Mouse (Mus musculus) lung, postnatal 10 days (tissue): ENCODE measurements around the gene Prrc2c.
A peak's percentile ranks its signal among the peaks of the same experiment; 100 is the strongest.
"Not testable (repeated sequence)": the region's sequence is repeated elsewhere in the genome, so short reads cannot be mapped to it uniquely, and the experiment has no call there.

ENCODE experiments used
- DNase-seq: peaks from one replicate; pipeline ENCODE4 v3.0.0; 2021

Prrc2c gene

DNA sequence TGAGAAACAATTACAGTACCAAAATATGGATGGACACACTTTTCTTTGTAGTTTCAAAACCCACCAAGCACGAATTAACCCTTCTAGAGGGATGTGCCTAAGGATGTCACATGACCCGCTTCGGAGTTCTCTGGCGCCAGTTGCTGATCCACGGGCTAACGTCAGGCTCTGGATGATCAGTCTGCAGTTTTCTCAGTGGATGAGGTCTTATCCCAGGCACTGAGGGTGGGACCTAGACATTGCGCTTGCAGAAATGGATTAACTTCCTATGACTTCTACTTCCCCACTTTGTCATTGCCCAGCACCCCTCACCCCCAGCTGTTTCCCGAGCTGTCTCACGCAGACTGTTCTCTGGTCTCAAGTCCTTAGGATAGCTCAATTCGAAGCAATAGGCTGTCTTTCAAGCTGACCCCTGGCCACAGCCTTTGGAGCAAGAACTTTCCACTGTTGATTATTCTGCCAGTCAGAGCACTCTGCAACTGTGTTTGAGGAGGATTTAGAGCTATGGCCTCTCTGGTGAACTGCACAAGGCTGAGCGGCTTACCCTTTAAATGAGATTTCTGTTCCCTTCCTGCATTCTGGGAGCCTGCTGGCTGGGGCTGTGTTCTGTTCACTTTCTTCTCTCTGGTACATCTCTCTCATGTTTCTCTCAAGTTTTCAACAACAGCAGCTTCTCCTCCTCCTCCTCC is 74.7 kb downstream of the Prrc2c start:
- peak; percentile 13 for DNase-seq

DNA sequence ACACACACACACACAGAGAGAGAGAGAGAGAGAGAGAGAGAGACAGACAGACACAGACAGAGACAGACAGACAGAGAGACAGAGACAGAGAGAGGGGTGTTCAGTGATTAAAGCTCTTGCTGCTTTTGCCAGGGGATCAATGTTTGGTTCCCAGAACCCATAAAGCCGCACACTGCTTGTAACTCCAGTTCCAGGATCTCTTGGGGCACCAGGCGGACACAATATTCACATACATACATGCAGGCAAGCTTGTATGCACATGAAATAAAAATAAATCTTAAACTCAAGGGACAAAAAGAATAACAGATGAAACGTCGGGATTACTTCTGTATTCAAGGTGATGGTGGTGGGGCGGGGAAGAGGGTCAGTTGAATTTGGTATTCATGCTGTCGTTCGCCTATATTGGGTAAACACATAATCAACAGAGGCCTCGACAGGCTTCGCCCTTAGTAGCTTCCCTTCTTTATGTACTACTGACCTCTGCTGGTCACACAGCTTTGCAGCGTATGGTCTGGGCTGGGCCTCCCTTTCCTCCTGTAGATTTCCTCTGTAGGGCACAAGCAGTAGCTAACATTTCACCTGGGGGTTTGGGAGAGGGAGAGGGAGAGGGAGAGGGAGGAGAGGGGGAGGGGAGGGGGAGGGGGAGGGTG is 75.4 kb downstream of the Prrc2c start:
- DNase-seq, result peak; percentile 89

DNA sequence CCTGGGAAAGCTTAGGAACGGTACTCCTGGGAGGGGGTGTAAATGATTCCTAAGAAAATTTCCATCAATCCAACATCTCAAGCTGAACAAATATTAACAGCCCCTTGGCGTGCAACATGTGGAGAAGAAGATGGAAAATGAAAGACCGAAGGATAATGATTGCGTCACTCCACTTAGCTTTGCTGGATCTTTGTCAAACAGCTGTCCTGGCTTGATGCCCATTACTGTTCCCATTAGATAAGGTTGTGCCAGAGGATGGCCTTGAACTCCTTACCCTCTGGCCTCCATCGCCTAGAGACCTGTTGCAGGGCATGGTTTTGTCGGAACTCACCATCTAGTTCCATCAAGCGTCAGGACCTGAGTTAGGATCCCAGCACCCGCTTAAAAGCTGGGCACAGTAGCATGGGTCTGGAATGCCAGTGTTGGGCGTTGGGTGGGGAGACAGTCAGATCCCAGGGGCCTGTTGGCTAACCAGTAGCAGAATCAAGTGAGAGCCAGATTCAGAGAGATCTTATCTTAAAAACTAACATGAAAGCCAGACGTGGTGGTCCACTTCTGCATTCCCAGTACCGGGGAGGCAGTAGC is 80.0 kb downstream of the Prrc2c start:
- peak; percentile 24 for DNase-seq

DNA sequence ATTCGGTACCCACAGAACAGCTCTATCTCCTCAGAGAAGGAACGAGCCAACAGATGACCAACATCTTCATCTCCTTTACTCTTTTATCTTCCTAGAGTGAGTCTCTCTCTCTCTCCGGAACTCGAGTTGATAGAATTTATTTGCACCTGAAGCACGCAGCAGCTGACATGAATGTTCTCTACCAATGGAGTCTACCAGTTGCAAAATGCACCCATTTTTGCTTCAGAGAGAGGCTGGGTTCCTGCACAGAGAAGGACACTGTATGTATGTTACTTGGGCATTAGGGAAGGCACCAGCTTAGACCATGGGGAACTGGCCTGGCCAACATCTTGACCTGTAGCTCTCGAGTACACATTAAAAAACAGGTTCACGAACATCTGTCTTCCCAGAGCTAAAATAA is 82.2 kb downstream of the Prrc2c start, which contains the start of gene Myocos:
Gene Myocos (minus strand): TSS at position 101 of the 400 bp plus-strand sequence.
- no peak for DNase-seq

DNA sequence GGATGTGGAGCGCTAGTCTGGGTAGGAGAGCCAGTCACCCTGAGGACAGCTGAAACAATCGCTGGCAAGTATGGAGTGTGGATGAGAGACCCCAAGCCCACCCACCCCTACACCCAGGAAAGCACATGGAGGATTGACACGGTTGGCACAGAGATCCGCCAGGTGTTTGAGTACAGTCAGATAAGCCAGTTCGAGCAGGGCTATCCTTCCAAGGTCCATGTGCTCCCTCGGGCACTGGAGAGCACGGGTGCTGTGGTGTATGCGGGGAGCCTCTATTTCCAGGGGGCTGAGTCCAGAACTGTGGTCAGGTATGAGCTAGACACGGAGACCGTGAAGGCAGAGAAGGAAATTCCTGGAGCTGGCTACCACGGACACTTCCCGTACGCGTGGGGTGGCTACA is 91.9 kb downstream of the Prrc2c start:
- no peak for DNase-seq

DNA sequence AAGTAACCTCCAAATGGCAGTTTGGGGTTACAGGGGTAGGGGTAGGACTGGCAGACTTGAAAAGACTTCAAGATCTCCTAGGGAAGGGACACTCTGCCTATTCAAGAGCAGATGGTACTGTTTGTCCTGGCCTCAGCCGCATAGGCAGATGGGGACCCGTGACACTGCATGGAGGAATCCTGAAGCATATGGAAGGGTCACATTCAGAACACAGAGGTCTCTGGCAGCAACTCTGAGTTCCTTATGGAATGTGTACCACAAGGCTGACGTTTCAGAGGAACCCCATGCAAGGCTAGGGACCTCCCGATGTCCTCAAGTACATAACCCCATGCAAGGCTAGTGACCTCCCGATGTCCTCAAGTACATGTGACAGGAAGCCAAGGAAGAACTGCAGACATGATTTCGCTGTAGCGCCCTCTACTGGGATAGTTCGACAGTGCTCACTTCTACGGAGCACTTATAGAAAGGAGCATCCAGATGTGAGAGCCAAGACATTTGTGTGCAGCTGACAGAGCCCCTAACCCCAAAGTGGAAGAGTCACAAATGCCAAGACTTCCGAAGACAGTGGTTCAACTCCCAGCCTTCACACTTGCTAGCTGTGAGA is 94.2 kb downstream of the Prrc2c start:
- DNase-seq, result peak; percentile 14

DNA sequence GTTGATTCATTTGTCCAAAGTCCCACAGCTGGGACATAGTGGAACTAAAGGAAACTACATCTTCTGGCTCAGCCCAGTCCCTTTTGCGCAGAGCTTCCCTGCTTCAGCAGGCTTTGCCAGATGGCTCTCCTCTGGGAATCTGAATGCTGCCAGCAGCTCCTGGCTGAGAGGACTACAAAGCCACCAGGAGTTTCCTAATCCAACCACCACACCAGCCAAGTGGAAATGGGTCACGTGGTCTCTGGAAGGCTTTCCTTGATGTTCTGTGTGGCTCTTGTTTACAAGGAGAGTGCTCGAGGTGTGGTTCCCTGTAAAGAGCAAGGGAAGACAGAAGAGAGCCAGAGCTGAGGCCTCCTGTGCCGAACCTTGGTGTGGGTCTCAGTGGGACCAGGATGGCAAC is 96.6 kb downstream of the Prrc2c start:
- DNase-seq, result peak; percentile 70

DNA sequence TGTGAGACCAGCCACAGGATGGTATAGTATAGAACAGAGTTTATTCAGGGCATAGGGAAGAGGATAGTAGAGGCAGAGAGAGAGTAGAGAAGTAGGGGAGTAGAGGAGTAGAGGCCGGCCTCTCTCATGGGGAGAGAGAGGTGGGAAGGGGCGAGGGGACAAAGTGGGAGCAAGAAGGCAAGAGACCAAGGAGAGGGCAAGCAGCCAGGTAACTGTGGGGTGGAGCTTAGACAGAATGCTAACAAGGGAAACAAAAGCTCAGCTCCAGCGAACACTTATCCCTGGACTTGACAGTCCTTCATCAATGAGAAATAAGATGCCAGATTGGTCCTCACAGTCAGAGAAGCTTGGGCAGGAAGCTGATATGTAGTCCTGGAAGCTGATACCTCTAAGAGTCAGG is 97.8 kb downstream of the Prrc2c start:
- no peak for DNase-seq

DNA sequence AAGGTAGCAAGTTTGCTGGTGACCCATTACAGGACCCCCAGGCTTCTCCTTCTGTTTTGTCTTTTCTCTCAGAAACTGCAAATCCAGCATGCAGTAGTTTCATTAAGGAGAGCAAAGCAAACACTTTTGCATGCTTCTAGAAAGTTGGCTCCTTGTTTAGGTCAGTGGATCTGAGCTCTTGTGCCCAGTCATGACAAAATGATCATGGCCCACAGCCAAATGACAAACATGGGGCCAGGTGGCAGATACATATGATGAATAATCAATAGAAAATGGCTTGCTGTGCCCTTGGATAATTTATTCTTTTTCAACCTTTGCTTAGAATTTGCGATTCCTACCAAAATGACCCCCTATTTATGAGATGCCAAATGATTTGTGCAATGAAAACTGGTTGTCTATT is 100.5 kb downstream of the Prrc2c start:
- DNase-seq, result peak; percentile 13

DNA sequence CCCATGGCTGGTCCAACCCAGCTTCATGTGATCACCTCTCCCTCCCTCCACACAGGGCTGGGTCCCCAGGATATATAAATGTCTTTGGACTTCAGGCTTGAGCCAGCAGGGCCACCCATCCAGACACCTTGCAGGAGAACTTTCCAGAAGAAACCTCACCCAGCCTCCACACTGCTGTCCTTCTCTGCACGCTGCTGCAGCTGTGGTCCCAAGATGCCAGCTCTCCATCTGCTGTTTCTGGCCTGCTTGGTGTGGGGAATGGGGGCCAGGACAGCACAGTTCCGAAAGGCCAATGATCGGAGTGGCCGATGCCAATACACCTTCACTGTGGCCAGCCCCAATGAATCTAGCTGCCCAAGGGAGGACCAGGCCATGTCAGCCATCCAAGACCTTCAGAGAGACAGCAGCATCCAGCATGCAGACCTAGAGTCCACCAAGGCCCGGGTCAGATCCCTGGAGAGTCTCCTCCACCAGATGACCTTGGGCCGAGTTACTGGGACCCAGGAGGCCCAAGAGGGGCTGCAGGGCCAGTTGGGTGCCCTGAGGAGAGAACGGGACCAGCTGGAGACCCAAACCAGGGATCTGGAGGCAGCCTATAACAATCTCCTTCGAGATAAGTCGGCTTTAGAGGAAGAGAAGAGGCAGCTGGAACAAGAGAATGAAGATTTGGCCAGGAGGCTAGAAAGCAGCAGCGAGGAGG is 101.2 kb downstream of the Prrc2c start, which contains the start of gene Myoc:
Gene Myoc (plus strand): TSS at position 105 of the 700 bp plus-strand sequence.
- DNase-seq, result no peak

DNA sequence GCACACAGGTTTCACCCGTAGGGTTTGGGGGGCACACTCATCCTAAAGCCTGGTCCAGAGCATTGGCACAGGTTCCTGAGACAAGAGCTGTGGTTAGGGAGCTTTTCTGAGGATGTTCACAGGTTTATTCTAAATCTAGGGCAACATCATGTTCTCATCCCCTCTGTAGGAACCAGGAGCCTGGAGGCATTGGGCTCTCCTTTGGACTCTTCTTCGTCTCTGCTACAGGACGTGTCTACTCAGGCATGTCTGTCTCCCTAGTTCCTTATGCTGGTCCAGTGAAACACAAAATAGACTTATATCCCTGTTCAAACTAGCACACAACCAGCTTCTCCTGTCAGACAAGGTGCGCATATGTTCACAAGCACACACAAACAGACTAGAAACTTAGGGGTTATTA is 101.8 kb downstream of the Prrc2c start:
- no peak for DNase-seq

DNA sequence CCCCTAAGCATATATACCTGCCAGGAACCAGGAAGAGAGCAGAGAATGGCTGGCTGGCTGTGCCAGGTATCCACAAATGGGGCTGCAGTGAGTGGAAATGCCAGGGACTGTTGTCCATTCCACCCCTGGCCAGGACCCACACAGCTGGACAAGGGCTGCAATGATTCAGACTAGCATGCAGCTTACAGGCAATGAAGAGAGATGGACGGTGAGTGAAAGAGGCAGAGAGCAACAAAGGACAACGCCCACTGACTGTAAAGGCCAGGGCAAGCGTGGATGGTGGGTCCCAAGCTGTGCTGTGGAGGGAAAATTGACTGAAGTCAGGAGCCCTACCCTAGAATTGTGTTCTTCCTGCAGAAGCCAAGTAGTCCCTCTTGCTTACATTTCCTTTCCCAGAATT is 103.8 kb downstream of the Prrc2c start:
- no peak for DNase-seq

DNA sequence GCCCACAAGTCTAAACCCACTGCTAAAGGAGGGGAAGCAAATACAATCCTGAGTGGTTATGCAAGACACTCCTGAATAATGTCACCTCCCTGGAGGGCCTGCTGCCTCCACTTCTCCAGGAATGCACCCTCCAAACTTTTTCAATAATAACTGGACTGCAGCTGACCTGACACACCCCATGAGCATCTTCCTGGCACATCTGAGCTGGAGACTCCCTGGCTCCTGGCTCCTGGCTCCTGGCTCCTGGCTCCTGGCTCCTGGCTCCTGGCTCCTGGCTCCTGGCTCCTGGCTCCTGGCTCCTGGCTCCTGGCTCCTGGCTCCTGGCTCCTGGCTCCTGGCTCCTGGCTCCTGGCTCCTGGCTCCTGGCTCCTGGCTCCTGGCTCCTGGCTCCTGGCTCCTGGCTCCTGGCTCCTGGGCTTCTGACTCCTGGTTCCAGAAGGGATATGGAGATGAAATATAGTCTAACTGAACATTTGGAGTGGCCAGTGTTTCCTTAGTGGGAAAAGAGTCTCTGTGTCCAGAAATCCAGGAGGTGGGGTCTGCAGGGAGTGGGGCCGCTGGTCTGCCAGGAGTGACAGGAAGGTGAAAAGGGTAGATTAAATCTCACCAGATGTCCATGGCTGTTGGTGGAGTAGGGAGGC is 104.9 kb downstream of the Prrc2c start:
- not testable (repeated sequence) for DNase-seq

DNA sequence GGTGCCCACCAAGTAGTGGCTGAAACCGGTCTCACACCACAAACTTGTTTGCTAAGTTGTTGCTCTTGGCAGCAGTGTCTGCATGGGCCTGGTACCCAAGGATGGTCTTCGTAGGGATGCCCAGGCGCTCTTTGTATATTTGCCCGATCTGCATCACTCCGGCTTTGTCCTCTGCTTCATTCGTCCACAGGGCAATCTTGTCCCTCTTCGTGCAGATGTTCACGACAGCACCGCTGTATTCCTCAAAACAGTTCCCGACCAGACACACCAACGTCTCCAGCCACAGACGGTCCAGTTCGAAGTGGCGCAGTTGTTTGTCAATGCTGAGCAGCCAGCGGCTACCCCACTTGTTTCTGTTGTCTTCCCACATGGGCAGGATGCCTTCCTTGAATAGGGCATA is 112.0 kb downstream of the Prrc2c start:
- not testable (repeated sequence) for DNase-seq

DNA sequence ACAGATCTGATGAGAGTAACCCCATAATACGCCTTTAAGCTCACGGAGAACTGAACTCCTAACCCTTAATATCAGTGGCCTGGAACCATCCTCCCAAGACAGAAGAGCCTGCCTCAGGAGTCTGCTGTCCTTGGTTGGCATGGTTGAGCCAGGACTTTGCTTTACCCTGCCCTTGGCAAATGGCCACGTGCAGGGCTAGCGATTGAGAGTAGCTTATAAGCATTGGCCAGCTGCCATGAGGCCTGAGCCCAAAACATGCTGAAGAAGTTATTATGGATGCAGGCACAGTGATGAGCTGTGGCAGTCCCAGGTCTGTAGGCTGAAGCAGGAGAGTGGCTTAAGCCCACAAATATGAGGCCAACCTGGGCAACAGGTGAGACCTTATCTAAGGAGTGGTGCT is 112.5 kb downstream of the Prrc2c start:
- not testable (repeated sequence) for DNase-seq

DNA sequence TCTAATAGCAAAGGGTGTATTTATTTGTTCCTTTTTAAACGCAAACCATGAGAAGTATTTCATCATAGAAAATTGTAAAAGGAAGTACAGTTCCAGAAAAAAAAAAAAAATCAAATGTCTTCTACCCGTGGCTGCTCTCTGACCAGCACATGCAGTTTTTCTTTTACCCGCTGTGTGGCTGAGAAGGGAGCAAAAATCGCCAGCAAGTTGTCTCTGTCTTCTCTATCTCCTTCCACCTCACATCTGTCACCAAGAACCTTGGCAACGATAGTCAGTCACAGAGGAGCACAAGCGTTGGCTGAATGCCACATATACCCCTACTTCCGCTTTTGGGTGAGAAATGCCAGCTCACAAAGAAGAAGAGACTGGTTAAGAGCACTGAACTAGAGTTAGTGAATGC is 115.1 kb downstream of the Prrc2c start:
- DNase-seq, result peak; percentile 33

DNA sequence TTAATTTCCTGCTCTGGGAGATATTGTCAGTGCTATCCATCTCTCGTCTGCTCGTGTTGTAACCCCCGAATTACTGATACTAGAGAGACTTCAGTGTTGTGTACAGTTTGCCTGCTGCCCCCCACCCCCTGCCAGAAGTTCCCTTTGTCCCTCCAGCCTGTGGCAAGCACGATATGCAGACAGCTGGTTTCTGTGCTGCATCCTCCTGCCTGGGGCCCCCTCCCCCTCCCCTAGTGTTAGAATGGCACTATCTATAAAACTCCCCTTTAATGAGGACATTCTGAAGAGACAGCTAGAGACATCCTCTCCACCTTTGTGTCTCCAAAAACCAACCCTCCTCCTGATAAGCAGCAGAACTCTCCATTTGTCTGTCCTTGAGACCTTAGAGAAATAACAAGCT is 116.5 kb downstream of the Prrc2c start:
- DNase-seq, result no peak
